19 mouse cellular contexts compared by ENCODE assay signal in genomic region chr6:101322580-101322979, GRCm38 (mm10). TPM values are rescaled to one million over a fixed set of nuclear protein-coding genes. Genes with fewer than 3 reads are reported as not detected.
"Had no signal": no experiment of that assay in that cellular context is flagged by ENCODE, and none has a peak within 500 bp of the region (broad histone marks: within the 10 kb centered on the region; RNA-seq: fewer than 3 reads in every experiment).

No protein-coding gene starts in this region.

- DNase-seq: lung, adult 18-20 months; lung, embryonic 14.5 days; lung, postnatal 10 days; lung, postnatal 4 days; midbrain, embryonic 14.5 days; retina, postnatal 1 day; right cerebral cortex, adult 18-20 months; right cerebral cortex, postnatal 25 days; spleen, adult 18-20 months; thymus, adult 18-20 months; thymus, postnatal 25 days; thymus, postnatal 4 days had no signal

- H3K27me3 ChIP-seq: midbrain, embryonic 12.5 days; neural tube, embryonic 13.5 days; neural tube, embryonic 15.5 days had no signal

- H3K4me3 ChIP-seq: midbrain, embryonic 10.5 days; midbrain, embryonic 12.5 days; myocyte; neural tube, embryonic 13.5 days; neural tube, embryonic 15.5 days had no signal

- H3K36me3 ChIP-seq: midbrain, embryonic 10.5 days; midbrain, embryonic 12.5 days; neural tube, embryonic 13.5 days; neural tube, embryonic 15.5 days had no signal

- H3K27ac ChIP-seq: midbrain, embryonic 10.5 days; midbrain, embryonic 12.5 days; neural tube, embryonic 13.5 days; neural tube, embryonic 15.5 days had no signal

RNA-seq across cellular contexts. Expression of gene Pdzrn3, which starts 55.1 kb away (rescaled TPM):
- total RNA-seq: megakaryocyte, adult 5-6 weeks; megakaryocyte-erythroid progenitor cell, adult 5-6 weeks had no signal
